Mouse (Mus musculus): ENCODE results near the gene 1700030K09Rik. TPM values are rescaled to one million over a fixed set of nuclear protein-coding genes. Genes with fewer than 3 reads are reported as not detected.

The 1700030K09Rik gene
- total RNA-seq, 4 experiments from 2014 or later = 7.5 to 10.9 (median 9.4) TPM

DNA sequence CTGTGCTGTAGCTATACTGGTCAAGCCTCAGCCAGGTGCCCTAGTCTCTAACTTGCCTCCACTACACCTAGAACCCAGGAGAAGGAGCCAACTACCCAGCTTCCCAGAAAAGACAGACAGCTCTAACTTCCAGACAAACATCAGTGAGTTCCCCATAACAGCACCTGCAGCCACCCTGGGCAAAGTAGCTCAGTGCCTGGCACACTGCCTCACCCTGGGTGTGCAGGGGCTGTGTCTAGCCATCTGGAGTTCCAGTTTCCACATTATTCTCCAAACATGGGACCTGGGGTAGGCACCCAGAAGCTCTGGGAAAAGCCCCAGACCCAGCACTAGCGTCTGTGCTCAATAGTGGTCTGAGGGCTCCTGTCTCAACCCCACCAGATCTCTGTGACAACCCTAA is 63.8 kb downstream of the 1700030K09Rik start:
- DNase-seq = no peak

Small RNAs within 50 kb of the gene (microRNA-seq; reads per million reads assigned to microRNA genes)
- 0.35 to 2.0 reads per million in 2 experiments for gene Mir7068

Other genes starting within 250 kb of the 1700030K09Rik start
- gene Cib3, start 231.0 kb upstream of the 1700030K09Rik start, total RNA-seq (2022) = under 1 TPM in 1 of 4 experiments, not detected in 3; 0.20 TPM
- gene Gm11034, start 230.2 kb upstream of the 1700030K09Rik start, total RNA-seq (2022) = not detected
- gene Fam32a, start 224.2 kb upstream of the 1700030K09Rik start, total RNA-seq (2022) = 10 to 100 TPM; 57.8 to 69.3 (median 65.2) TPM
- gene Ap1m1, start 203.9 kb upstream of the 1700030K09Rik start, total RNA-seq (2022) = 10 to 100 TPM; 51.1 to 67.6 (median 57.4) TPM
- gene Gm10282, start 138.6 kb upstream of the 1700030K09Rik start, total RNA-seq (2022) = 1 to 10 TPM; 4.5 to 9.5 (median 7.9) TPM
- 10 to 100 TPM; 30.7 to 44.2 (median 36.5) TPM for gene Klf2, start 124.8 kb upstream of the 1700030K09Rik start, total RNA-seq (2022)
- 10 to 100 TPM; 43.8 to 80.2 (median 57.1) TPM for gene Eps15l1, start 22.4 kb upstream of the 1700030K09Rik start, total RNA-seq (2022)
- 1 to 10 TPM; 3.0 to 3.8 (median 3.6) TPM for gene Calr3, start within 50 bp of the 1700030K09Rik start, total RNA-seq (2022)
- gene Cherp, start 31.3 kb downstream of the 1700030K09Rik start, total RNA-seq (2022) = 10 to 100 TPM; 54.8 to 84.1 (median 67.7) TPM
- 10 to 100 TPM; 31.1 to 40.8 (median 35.2) TPM for gene Slc35e1, start 48.7 kb downstream of the 1700030K09Rik start, total RNA-seq (2022)
- 1 to 10 TPM; 8.4 to 9.7 (median 9.2) TPM for gene Med26, start 104.4 kb downstream of the 1700030K09Rik start, total RNA-seq (2022)
- 100 to 1,000 TPM; 129 to 150 (median 136) TPM for gene Smim7, start 127.2 kb downstream of the 1700030K09Rik start, total RNA-seq (2022)
- 10 to 100 TPM in 2 of 4 experiments, 1 to 10 TPM in 2; 8.6 to 12.5 (median 9.9) TPM for gene Tmem38a, start 128.2 kb downstream of the 1700030K09Rik start, total RNA-seq (2022)
- gene Nwd1, start 202.8 kb downstream of the 1700030K09Rik start, total RNA-seq (2022) = under 1 TPM; 0.24 to 0.73 (median 0.46) TPM

Data from adrenal gland, adult 8-10 months (tissue).